Mouse (Mus musculus): ENCODE results near the gene Fcgbp. TPM values are rescaled to one million over a fixed set of nuclear protein-coding genes. Genes with fewer than 3 reads are reported as not detected.

The Fcgbp gene
- 0.41 TPM in 1 of 2 replicates, not detected in the other for polyA plus RNA-seq (2015; fragmentation: Nextera tagmentation; extraction: Ambion mirVana)

GRCm38 (mm10) chr7:28070531-28071298 lies at the start of gene Fcgbp:
TSS of gene Fcgbp (plus strand) at chr7:28071236.
- Histone ChIP-seq H3K36me3 (ENCODE audit: control insufficient read depth, insufficient read depth) (no peaks in the 10 kb centered on the region), H3K4me3 (replicated peaks; ENCODE audit: low read length) (no peak within 1 kb of the TSS), H3K27me3 (replicated peaks; ENCODE audit: control insufficient read depth, insufficient read depth, low read length) (peaks cover 3% of the 10 kb centered on the region; the same call in 1 of the 2 replicates), H3K9me3 (ENCODE audit: control insufficient read depth, low read length) (no peaks in the 10 kb centered on the region), H3K27ac (ENCODE audit: low read length) (no peak within 1 kb of the TSS), H3K4me1 (replicated peaks; ENCODE audit: control insufficient read depth, insufficient read depth, low read length) (no peaks in the 10 kb centered on the region), H3K4me2 (ENCODE audit: low read length) (no peak within 1 kb of the TSS), H3K9ac (replicated peaks; ENCODE audit: low read depth, low read length) (no peak within 1 kb of the TSS)
- ATAC-seq, result no peak
- 86% methylated on average over 21 of the region's 21 CpGs for WGBS

GRCm38 (mm10) chr7:28044524-28044923 lies 26.5 kb upstream of the Fcgbp start:
- H3K27ac ChIP-seq (ENCODE audit: low read length), result no peak overlapping the region
- no peaks in the 10 kb centered on the region for H3K9me3 ChIP-seq (ENCODE audit: control insufficient read depth, low read length)
- H3K4me2 ChIP-seq (ENCODE audit: low read length), result no peak overlapping the region
- no peak overlapping the region for H3K4me3 ChIP-seq (replicated peaks; ENCODE audit: low read length)
- H3K9ac ChIP-seq (replicated peaks; ENCODE audit: low read depth, low read length), result no peak overlapping the region
- 87% methylated on average over 4 of the region's 4 CpGs for WGBS
- H3K4me1 ChIP-seq (replicated peaks; ENCODE audit: control insufficient read depth, insufficient read depth, low read length), result peaks cover 10% of the 10 kb centered on the region
- no peak for ATAC-seq
- no peaks in the 10 kb centered on the region for H3K27me3 ChIP-seq (replicated peaks; ENCODE audit: control insufficient read depth, insufficient read depth, low read length)
- peaks cover 46% of the 10 kb centered on the region for H3K36me3 ChIP-seq (ENCODE audit: control insufficient read depth, insufficient read depth)

- peak; percentile 98 for ATAC-seq
- Histone ChIP-seq H3K27me3 (replicated peaks; ENCODE audit: control insufficient read depth, insufficient read depth, low read length) (no peaks in the 10 kb centered on the region), H3K4me1 (replicated peaks; ENCODE audit: control insufficient read depth, insufficient read depth, low read length) (peaks cover 14% of the 10 kb centered on the region), H3K4me3 (replicated peaks; ENCODE audit: low read length) (peak within 1 kb of the TSS; percentile 63), H3K27ac (ENCODE audit: low read length) (no peak within 1 kb of the TSS), H3K9me3 (ENCODE audit: control insufficient read depth, low read length) (no peaks in the 10 kb centered on the region), H3K4me2 (ENCODE audit: low read length) (peak within 1 kb of the TSS; percentile 82), H3K9ac (replicated peaks; ENCODE audit: low read depth, low read length) (peak within 1 kb of the TSS; percentile 75), H3K36me3 (ENCODE audit: control insufficient read depth, insufficient read depth) (peaks cover 7% of the 10 kb centered on the region)
- WGBS, result under 1% methylated on average over 52 of the region's 52 CpGs
Measured at GRCm38 (mm10) chr7:28049476-28050409, 21.3 kb upstream of the Fcgbp start, which contains the start of gene Psmc4. TSS of gene Psmc4 (minus strand) at chr7:28050101.

GRCm38 (mm10) chr7:28050584-28050983 lies 20.5 kb upstream of the Fcgbp start:
- Histone ChIP-seq H3K9ac (replicated peaks; ENCODE audit: low read depth, low read length) (peak overlapping the region; percentile 30; the same call in 1 of the 2 replicates), H3K36me3 (ENCODE audit: control insufficient read depth, insufficient read depth) (peaks cover 7% of the 10 kb centered on the region), H3K4me3 (replicated peaks; ENCODE audit: low read length) (no peak overlapping the region), H3K9me3 (ENCODE audit: control insufficient read depth, low read length) (no peaks in the 10 kb centered on the region), H3K27me3 (replicated peaks; ENCODE audit: control insufficient read depth, insufficient read depth, low read length) (0 out of 2 replicates have a peak, but pooled peaks cover 3% of the 10 kb centered on the region), H3K27ac (ENCODE audit: low read length) (no peak overlapping the region), H3K4me1 (replicated peaks; ENCODE audit: control insufficient read depth, insufficient read depth, low read length) (peaks cover 14% of the 10 kb centered on the region), H3K4me2 (ENCODE audit: low read length) (peak overlapping the region; percentile 35; the same call in 1 of the 2 replicates)
- peak; percentile 4; the same call in 1 of the 2 replicates for ATAC-seq
- WGBS, result 64% methylated on average over 17 of the region's 17 CpGs

- 86% methylated on average over 6 of the region's 6 CpGs for WGBS
- ATAC-seq, result no peak
- H3K4me2 ChIP-seq (ENCODE audit: low read length), result no peak overlapping the region
- no peaks in the 10 kb centered on the region for H3K9me3 ChIP-seq (ENCODE audit: control insufficient read depth, low read length)
- peaks cover 14% of the 10 kb centered on the region for H3K4me1 ChIP-seq (replicated peaks; ENCODE audit: control insufficient read depth, insufficient read depth, low read length)
- no peak overlapping the region for H3K4me3 ChIP-seq (replicated peaks; ENCODE audit: low read length)
- no peak overlapping the region for H3K9ac ChIP-seq (replicated peaks; ENCODE audit: low read depth, low read length)
- H3K27me3 ChIP-seq (replicated peaks; ENCODE audit: control insufficient read depth, insufficient read depth, low read length), result 0 out of 2 replicates have a peak, but pooled peaks cover 3% of the 10 kb centered on the region
- no peaks in the 10 kb centered on the region; the same call in 1 of the 2 replicates for H3K36me3 ChIP-seq (ENCODE audit: control insufficient read depth, insufficient read depth)
- no peak overlapping the region for H3K27ac ChIP-seq (ENCODE audit: low read length)
Measured at GRCm38 (mm10) chr7:28053046-28053930, 17.7 kb upstream of the Fcgbp start.

- Histone ChIP-seq H3K4me2 (ENCODE audit: low read length) (no peak overlapping the region), H3K4me3 (replicated peaks; ENCODE audit: low read length) (no peak overlapping the region), H3K4me1 (replicated peaks; ENCODE audit: control insufficient read depth, insufficient read depth, low read length) (no peaks in the 10 kb centered on the region), H3K9me3 (ENCODE audit: control insufficient read depth, low read length) (0 out of 2 replicates have a peak, but pooled peaks cover 4% of the 10 kb centered on the region), H3K27ac (ENCODE audit: low read length) (no peak overlapping the region), H3K36me3 (ENCODE audit: control insufficient read depth, insufficient read depth) (no peaks in the 10 kb centered on the region), H3K27me3 (replicated peaks; ENCODE audit: control insufficient read depth, insufficient read depth, low read length) (0 out of 2 replicates have a peak, but pooled peaks cover 4% of the 10 kb centered on the region), H3K9ac (replicated peaks; ENCODE audit: low read depth, low read length) (no peak overlapping the region)
- 77% methylated on average over 1 of the region's 1 CpGs for WGBS
- no peak for ATAC-seq
Measured at GRCm38 (mm10) chr7:28059972-28060371, 11.1 kb upstream of the Fcgbp start.

- Histone ChIP-seq H3K27me3 (replicated peaks; ENCODE audit: control insufficient read depth, insufficient read depth, low read length) (peaks cover 3% of the 10 kb centered on the region; the same call in 1 of the 2 replicates), H3K36me3 (ENCODE audit: control insufficient read depth, insufficient read depth) (no peaks in the 10 kb centered on the region), H3K27ac (ENCODE audit: low read length) (no peak overlapping the region), H3K4me2 (ENCODE audit: low read length) (no peak overlapping the region), H3K4me3 (replicated peaks; ENCODE audit: low read length) (no peak overlapping the region), H3K9me3 (ENCODE audit: control insufficient read depth, low read length) (no peaks in the 10 kb centered on the region), H3K4me1 (replicated peaks; ENCODE audit: control insufficient read depth, insufficient read depth, low read length) (no peaks in the 10 kb centered on the region), H3K9ac (replicated peaks; ENCODE audit: low read depth, low read length) (no peak overlapping the region)
- ATAC-seq, result no peak
- WGBS, result 79% methylated on average over 3 of the region's 3 CpGs
Measured at GRCm38 (mm10) chr7:28068661-28069060, 2.4 kb upstream of the Fcgbp start.

GRCm38 (mm10) chr7:28069546-28070172 lies 1.4 kb upstream of the Fcgbp start:
- H3K9ac ChIP-seq (replicated peaks; ENCODE audit: low read depth, low read length), result no peak overlapping the region
- no peak for ATAC-seq
- no peaks in the 10 kb centered on the region for H3K4me1 ChIP-seq (replicated peaks; ENCODE audit: control insufficient read depth, insufficient read depth, low read length)
- WGBS, result 52% methylated on average over 3 of the region's 3 CpGs
- H3K27ac ChIP-seq (ENCODE audit: low read length), result no peak overlapping the region
- no peaks in the 10 kb centered on the region for H3K36me3 ChIP-seq (ENCODE audit: control insufficient read depth, insufficient read depth)
- H3K4me3 ChIP-seq (replicated peaks; ENCODE audit: low read length), result no peak overlapping the region
- no peak overlapping the region for H3K4me2 ChIP-seq (ENCODE audit: low read length)
- H3K27me3 ChIP-seq (replicated peaks; ENCODE audit: control insufficient read depth, insufficient read depth, low read length), result peaks cover 3% of the 10 kb centered on the region; the same call in 1 of the 2 replicates
- H3K9me3 ChIP-seq (ENCODE audit: control insufficient read depth, low read length), result no peaks in the 10 kb centered on the region
